Mouse (Mus musculus) inflammation-experienced regulatory T-cells, adult 6 months (primary cell): ENCODE results near the gene Ereg. TPM values are rescaled to one million over a fixed set of nuclear protein-coding genes. Genes with fewer than 3 reads are reported as not detected.

Experiments
- ATAC-seq: one replicate; pipeline ENCODE4 v1.8.0; 2017
- polyA plus RNA-seq, 3 experiments: library from polyadenylated mRNA; unstranded; fragments of 100-300 nt; shearing (Covaris generic); gene quantifications; one replicate each; pipeline ENCODE4 v1.2.1; 2017

The Ereg gene
- polyA plus RNA-seq, 3 experiments from 2014 or later, result not detected

GRCm38 (mm10) chr5:91113967-91114366 lies 39.5 kb downstream of the Ereg start:
- ATAC-seq, result no peak

- ATAC-seq, result no peak
Observed at GRCm38 (mm10) chr5:91114574-91114973, 40.2 kb downstream of the Ereg start.

GRCm38 (mm10) chr5:91118618-91119017 lies 44.2 kb downstream of the Ereg start:
- ATAC-seq, result no peak

GRCm38 (mm10) chr5:91123404-91123803 lies 49.0 kb downstream of the Ereg start:
- ATAC-seq, result no peak

- peak; percentile 80 for ATAC-seq
Observed at GRCm38 (mm10) chr5:91124140-91124539, 49.7 kb downstream of the Ereg start.

GRCm38 (mm10) chr5:91126623-91127022 lies 52.2 kb downstream of the Ereg start:
- ATAC-seq, result peak; percentile 63

GRCm38 (mm10) chr5:91134961-91135360 lies 60.5 kb downstream of the Ereg start:
- ATAC-seq, result no peak

- ATAC-seq, result no peak
Observed at GRCm38 (mm10) chr5:91138970-91139369, 64.5 kb downstream of the Ereg start.

GRCm38 (mm10) chr5:91139446-91139873 lies 65.0 kb downstream of the Ereg start, which contains the start of gene Areg:
Gene Areg (plus strand): TSS chr5:91139599.
- ATAC-seq, result peak; percentile 95

GRCm38 (mm10) chr5:91140896-91141448 lies 66.5 kb downstream of the Ereg start:
- no peak for ATAC-seq

Other genes with a start within 250 kb of the Ereg start
- gene Cxcl1, start 183.4 kb upstream of the Ereg start, polyA plus RNA-seq, result not detected
- under 1 TPM in 1 of 3 experiments, not detected in 2; 0.92 TPM for gene Cxcl2, start 170.8 kb upstream of the Ereg start, polyA plus RNA-seq
- 1 to 10 TPM in 2 of 3 experiments, under 1 TPM in 1; 0.80 to 2.3 (median 1.3) TPM for gene Mthfd2l, start 143.5 kb upstream of the Ereg start, polyA plus RNA-seq
- not detected for gene Epgn, start 47.2 kb upstream of the Ereg start, polyA plus RNA-seq
- 1 to 10 TPM; 1.6 to 3.6 (median 2.0) TPM for gene Areg, start 65.0 kb downstream of the Ereg start, polyA plus RNA-seq